Mouse (Mus musculus) adrenal gland, adult 18-20 months (tissue): Measurements from ENCODE around the gene Fam168a. TPM values are rescaled to one million over a fixed set of nuclear protein-coding genes. Genes with fewer than 3 reads are reported as not detected.
"Not testable (repeated sequence)": the region's sequence is repeated elsewhere in the genome, so short reads cannot be mapped to it uniquely, and the experiment has no call there.

Experiments used
- DNase-seq, 2 experiments: peaks; one replicate each; pipeline ENCODE4 v3.0.0; 2021 to 2022; ENCODE audit warnings: low spot score in 2 of 2
- total RNA-seq, 2 experiments: library from RNA; stranded (reverse); gene quantifications; 1 replicate in 1 of 2; 2 replicates in 1 of 2; pipeline ENCODE4 v1.2.3; 2021

Fam168a gene
- total RNA-seq, 2 experiments from 2014 or later: 48.1 to 48.4 TPM

GRCm38 (mm10) chr7:100699771-100700770 is 6.4 kb upstream of the Fam168a start:
- DNase-seq: peak in 1 of 2 experiments; percentile 18

GRCm38 (mm10) chr7:100706883-100707480 is 547 bp downstream of the Fam168a start:
- no peak for DNase-seq

- DNase-seq: no peak
These were observed 12.3 kb downstream of the Fam168a start for GRCm38 (mm10) chr7:100718741-100719140.

- no peak for DNase-seq
These were observed 15.8 kb downstream of the Fam168a start for GRCm38 (mm10) chr7:100722268-100722667.

- no peak for DNase-seq
These were observed 17.2 kb downstream of the Fam168a start for GRCm38 (mm10) chr7:100723453-100724294.

GRCm38 (mm10) chr7:100727538-100728085 is 21.2 kb downstream of the Fam168a start:
- no peak for DNase-seq

GRCm38 (mm10) chr7:100729778-100730177 is 23.3 kb downstream of the Fam168a start:
- DNase-seq: no peak

- no peak for DNase-seq
These were observed 26.1 kb downstream of the Fam168a start for GRCm38 (mm10) chr7:100732341-100733050.

- no peak for DNase-seq
These were observed 26.8 kb downstream of the Fam168a start for GRCm38 (mm10) chr7:100733051-100733813.

- no peak for DNase-seq
These were observed 27.8 kb downstream of the Fam168a start for GRCm38 (mm10) chr7:100734201-100734600.

GRCm38 (mm10) chr7:100734905-100735304 is 28.5 kb downstream of the Fam168a start:
- DNase-seq: not testable (repeated sequence)

GRCm38 (mm10) chr7:100736131-100736530 is 29.7 kb downstream of the Fam168a start:
- no peak for DNase-seq

GRCm38 (mm10) chr7:100744372-100744771 is 37.9 kb downstream of the Fam168a start:
- DNase-seq: no peak

GRCm38 (mm10) chr7:100750101-100750500 is 43.7 kb downstream of the Fam168a start:
- no peak for DNase-seq

GRCm38 (mm10) chr7:100758718-100759117 is 52.3 kb downstream of the Fam168a start:
- no peak for DNase-seq

- DNase-seq: no peak
These were observed 56.3 kb downstream of the Fam168a start for GRCm38 (mm10) chr7:100762726-100763125.

- no peak for DNase-seq
These were observed 61.1 kb downstream of the Fam168a start for GRCm38 (mm10) chr7:100767568-100767967.

- no peak for DNase-seq
These were observed 61.6 kb downstream of the Fam168a start for GRCm38 (mm10) chr7:100768009-100768408.

GRCm38 (mm10) chr7:100769534-100770083 is 63.2 kb downstream of the Fam168a start:
- DNase-seq: no peak
